Mouse (Mus musculus) forebrain, postnatal 0 days (tissue): ENCODE results near the gene Fga. TPM values are rescaled to one million over a fixed set of nuclear protein-coding genes. Genes with fewer than 3 reads are reported as not detected.
A peak's percentile ranks its signal among the peaks of the same experiment; 100 is the strongest.

Source experiments
- ATAC-seq: fragments of 200-750 bp; cut with Nextera tagmentation; 2 replicates; pipeline ENCODE4 v1.8.0; 2017; ENCODE audit warnings: mild to moderate bottlenecking, moderate library complexity
- DNase-seq: peaks from one replicate; pipeline ENCODE4 v3.0.0-alpha.2; 2015
- H3K27ac ChIP-seq: fragments of 300-500 bp; sonication (generic); 2 replicates; pipeline ENCODE4 v1.5.1; 2014; ENCODE audit warnings: low read depth, mild to moderate bottlenecking, antibody characterized with exemption, low read length, moderate library complexity, mixed read lengths
- H3K27me3 ChIP-seq: fragments of 300-500 bp; sonication (generic); 2 replicates; pipeline ENCODE4 v1.6.1; 2014; ENCODE audit warnings: mild to moderate bottlenecking, low read length, mixed read lengths; ENCODE audit not compliant: insufficient read depth
- H3K36me3 ChIP-seq: fragments of 300-500 bp; sonication (generic); 2 replicates; pipeline ENCODE4 v1.6.1; 2014; ENCODE audit warnings: mild to moderate bottlenecking, moderate library complexity; ENCODE audit not compliant: insufficient read depth
- H3K4me1 ChIP-seq: fragments of 300-500 bp; sonication (generic); 2 replicates; pipeline ENCODE4 v1.6.1; 2014; ENCODE audit warnings: antibody characterized with exemption; ENCODE audit not compliant: insufficient read depth
- H3K4me2 ChIP-seq: fragments of 300-500 bp; sonication (generic); 2 replicates; pipeline ENCODE4 v1.6.1; 2014; ENCODE audit warnings: low read depth, mild to moderate bottlenecking, moderate library complexity
- H3K4me3 ChIP-seq: fragments of 300-500 bp; sonication (generic); 2 replicates; pipeline ENCODE4 v1.5.1; 2014; ENCODE audit warnings: low read depth, low read length, mixed read lengths
- H3K9ac ChIP-seq: fragments of 300-500 bp; sonication (generic); 2 replicates; pipeline ENCODE4 v1.6.1; 2014; ENCODE audit warnings: mild to moderate bottlenecking
- H3K9me3 ChIP-seq: fragments of 300-500 bp; sonication (generic); 2 replicates; pipeline ENCODE4 v1.6.1; 2016; ENCODE audit warnings: low read length
- CTCF ChIP-seq: sonication (generic); IDR thresholded peaks from 2 replicates; pipeline ENCODE4 v1.5.1; 2016; ENCODE audit warnings: antibody characterized with exemption, control low read depth, low read depth
- WGBS: fragments of 180-500 bp; shearing (Covaris S2); extraction: QIAGEN DNeasy Blood & Tissue Kit; methylation state at CpG from one replicate; pipeline ENCODE4 v1.1.7; 2014; 5-methylcytosine and 5-hydroxymethylcytosine counted together
- polyA plus RNA-seq: library from polyadenylated mRNA; unstranded; fragments of >200 nt; fragmentation: Nextera tagmentation; extraction: Ambion mirVana; gene quantifications from 2 replicates; pipeline ENCODE4 v1.2.1, GENCODE M21; 2015
- total RNA-seq: library from RNA; depleted of rRNA; stranded (reverse); fragments of >200 nt; gene quantifications from 2 replicates; pipeline ENCODE4 v1.2.3, GENCODE M21; 2014

The Fga gene
- total and polyA plus RNA-seq, 2 experiments from 2014 or later = 0.10 TPM; not detected in 1

- ATAC-seq (no peak), DNase-seq (no peak)
- Histone ChIP-seq H3K4me2 (no peak overlapping the region), H3K9me3 (no peaks in the 10 kb centered on the region), H3K27me3 (no peaks in the 10 kb centered on the region), H3K36me3 (no peaks in the 10 kb centered on the region), H3K9ac (no peak overlapping the region), H3K4me1 (no peaks in the 10 kb centered on the region), H3K4me3 (no peak overlapping the region), H3K27ac (no peak overlapping the region)
- no peak for TF ChIP-seq CTCF
- 90% methylated on average over 5 of the region's 5 CpGs for WGBS
These were observed 16.6 kb downstream of the Fga start for GRCm38 (mm10) chr3:83042451-83042850.

DNA sequence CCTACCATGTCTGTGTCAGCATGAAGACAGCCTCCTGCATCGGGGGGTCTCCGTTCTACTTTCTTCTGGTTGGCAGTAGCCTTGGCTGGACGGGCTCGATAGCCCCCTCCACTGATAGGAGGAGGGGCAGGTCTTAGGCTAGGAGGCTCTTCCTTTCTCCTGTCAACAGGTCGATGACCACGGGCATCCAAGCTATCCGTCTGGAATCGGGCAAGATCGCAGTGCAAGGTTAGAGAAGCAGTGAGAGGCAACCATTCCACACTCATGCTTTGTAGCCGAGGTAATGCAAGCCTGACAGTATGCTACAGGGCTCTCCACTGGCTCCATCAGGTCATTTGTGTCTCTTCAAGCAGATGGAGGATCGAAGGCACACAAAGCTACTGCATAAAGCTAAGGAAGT, 20.8 kb downstream of the Fga start:
- WGBS = 88% methylated on average over 11 of the region's 11 CpGs
- no peak for DNase-seq
- no peak for TF ChIP-seq CTCF
- no peak for ATAC-seq
- no peak overlapping the region for H3K4me2 ChIP-seq
- H3K4me3 ChIP-seq = no peak overlapping the region
- H3K9ac ChIP-seq = no peak overlapping the region
- no peaks in the 10 kb centered on the region for H3K36me3 ChIP-seq
- no peaks in the 10 kb centered on the region for H3K4me1 ChIP-seq
- no peaks in the 10 kb centered on the region for H3K27me3 ChIP-seq
- no peaks in the 10 kb centered on the region for H3K9me3 ChIP-seq
- no peak overlapping the region for H3K27ac ChIP-seq

DNA sequence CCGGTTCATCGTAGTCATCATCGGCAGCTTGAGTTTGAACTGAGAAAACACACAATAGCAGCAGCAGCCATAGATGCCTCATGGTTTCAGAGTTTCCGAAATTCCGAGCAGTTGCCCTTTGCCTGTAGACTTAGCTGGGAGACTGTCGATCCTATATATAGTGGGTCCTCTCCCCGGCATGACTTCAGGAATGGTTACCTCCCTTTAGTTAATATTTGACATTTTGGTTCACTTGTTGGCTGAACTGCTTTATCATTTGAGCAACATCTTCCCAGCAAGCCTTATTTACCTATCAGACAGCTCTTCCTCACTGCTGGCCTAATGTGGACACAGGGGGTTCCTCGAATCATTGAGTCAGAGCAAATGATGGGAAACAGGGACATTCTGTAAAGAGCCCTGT, 23.8 kb downstream of the Fga start, which contains the start of gene Fgb:
Fgb (minus strand) TSS at position 184 of the 400 bp plus-strand sequence.
- 92% methylated on average over 8 of the region's 8 CpGs for WGBS
- Histone ChIP-seq H3K27me3 (no peaks in the 10 kb centered on the region), H3K4me3 (no peak within 1 kb of the TSS), H3K4me1 (no peaks in the 10 kb centered on the region), H3K9me3 (no peaks in the 10 kb centered on the region), H3K36me3 (no peaks in the 10 kb centered on the region), H3K27ac (no peak within 1 kb of the TSS), H3K4me2 (no peak within 1 kb of the TSS), H3K9ac (no peak within 1 kb of the TSS)
- no peak for DNase-seq
- ATAC-seq = no peak
- TF ChIP-seq CTCF = no peak

DNA sequence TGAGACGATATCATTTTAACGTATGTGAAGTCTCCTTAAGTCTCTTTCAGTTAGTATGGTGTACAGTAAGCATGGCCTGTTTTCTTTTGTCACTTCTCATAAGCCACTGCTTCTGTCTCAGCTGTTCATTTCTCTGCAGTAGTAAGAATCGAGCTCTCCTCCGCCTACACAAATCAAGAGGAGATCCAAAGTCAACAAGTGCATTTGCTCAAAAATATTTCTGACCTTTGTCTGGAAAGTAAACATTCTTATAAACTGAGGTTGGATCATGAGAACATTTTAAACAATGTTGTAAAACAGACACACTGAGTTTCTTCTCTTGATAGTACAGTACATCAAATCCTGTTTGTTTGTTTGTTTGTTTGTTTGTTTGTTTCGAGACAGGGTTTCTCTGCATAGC, 24.8 kb downstream of the Fga start:
- H3K4me2 ChIP-seq = no peak overlapping the region
- H3K27ac ChIP-seq = no peak overlapping the region
- H3K36me3 ChIP-seq = no peaks in the 10 kb centered on the region
- DNase-seq (no peak), ATAC-seq (no peak)
- no peak overlapping the region for H3K4me3 ChIP-seq
- H3K9me3 ChIP-seq = no peaks in the 10 kb centered on the region
- TF ChIP-seq CTCF = no peak
- H3K4me1 ChIP-seq = no peaks in the 10 kb centered on the region
- 83% methylated on average over 5 of the region's 5 CpGs for WGBS
- H3K27me3 ChIP-seq = no peaks in the 10 kb centered on the region
- no peak overlapping the region for H3K9ac ChIP-seq

GRCm38 (mm10) chr3:83052102-83052501, 26.2 kb downstream of the Fga start:
- no peak overlapping the region for H3K4me3 ChIP-seq
- TF ChIP-seq CTCF = no peak
- H3K27me3 ChIP-seq = no peaks in the 10 kb centered on the region
- H3K4me2 ChIP-seq = no peak overlapping the region
- DNase-seq (no peak), ATAC-seq (no peak)
- no peak overlapping the region for H3K27ac ChIP-seq
- H3K36me3 ChIP-seq = 0 out of 2 replicates have a peak, but pooled peaks cover under 1% of the 10 kb centered on the region
- no peaks in the 10 kb centered on the region for H3K9me3 ChIP-seq
- WGBS = 89% methylated on average over 5 of the region's 5 CpGs
- H3K4me1 ChIP-seq = peaks cover 8% of the 10 kb centered on the region
- H3K9ac ChIP-seq = no peak overlapping the region

DNA sequence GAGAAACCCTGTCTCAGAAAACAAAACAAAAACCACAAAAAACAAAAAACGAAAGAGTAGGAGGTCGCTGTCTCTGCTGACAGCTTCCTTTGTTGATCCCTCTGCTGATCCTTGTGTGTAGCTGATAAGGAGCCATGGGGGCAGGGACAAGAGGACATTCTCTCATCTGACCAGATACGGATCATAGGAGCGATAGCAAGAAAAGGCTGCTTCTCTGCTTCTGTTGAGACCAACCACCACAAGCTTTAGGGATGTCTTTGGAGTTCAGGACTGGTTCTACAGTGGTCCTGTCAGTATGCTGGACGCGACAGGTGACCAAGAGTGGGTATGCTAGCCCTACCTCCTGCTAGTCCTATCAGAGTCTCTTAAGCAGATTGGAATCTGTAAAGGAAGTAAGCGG, 27.2 kb downstream of the Fga start:
- TF ChIP-seq CTCF = no peak
- no peak overlapping the region for H3K4me2 ChIP-seq
- DNase-seq (no peak), ATAC-seq (no peak)
- 91% methylated on average over 7 of the region's 7 CpGs for WGBS
- H3K4me3 ChIP-seq = no peak overlapping the region
- H3K27me3 ChIP-seq = no peaks in the 10 kb centered on the region
- H3K9me3 ChIP-seq = no peaks in the 10 kb centered on the region
- H3K27ac ChIP-seq = no peak overlapping the region
- H3K9ac ChIP-seq = no peak overlapping the region
- peaks cover 8% of the 10 kb centered on the region for H3K4me1 ChIP-seq
- H3K36me3 ChIP-seq = peaks cover 3% of the 10 kb centered on the region; the same call in 1 of the 2 replicates

DNA sequence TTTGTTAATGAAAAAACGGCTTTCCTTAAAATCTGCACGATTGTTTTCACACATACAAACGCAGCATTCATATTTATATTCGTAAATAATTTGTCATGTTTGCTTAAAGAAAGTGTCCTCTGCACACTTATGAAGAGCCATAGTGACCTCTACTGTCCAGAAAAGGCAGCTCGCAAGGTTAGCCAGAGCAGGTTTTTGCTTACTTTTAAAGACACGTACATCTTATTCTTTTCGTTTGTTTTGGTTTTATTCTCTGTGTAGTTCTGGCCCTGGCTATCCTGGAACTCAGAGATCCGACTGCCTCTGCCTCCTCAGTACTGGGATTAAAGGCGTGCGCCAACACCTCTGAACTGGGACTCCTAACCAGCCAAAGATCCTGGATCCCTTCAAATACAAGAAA, 27.9 kb downstream of the Fga start:
- peak; percentile 76 for TF ChIP-seq CTCF
- ATAC-seq = no peak
- WGBS = 33% methylated on average over 10 of the region's 10 CpGs

More for the DNA sequence above, 27.9 kb downstream of the Fga start:
- Histone ChIP-seq H3K4me2 (no peak overlapping the region), H3K4me3 (no peak overlapping the region), H3K27ac (no peak overlapping the region), H3K27me3 (no peaks in the 10 kb centered on the region), H3K9me3 (no peaks in the 10 kb centered on the region), H3K36me3 (peaks cover 8% of the 10 kb centered on the region), H3K9ac (no peak overlapping the region), H3K4me1 (peaks cover 8% of the 10 kb centered on the region)
- DNase-seq = peak; percentile 78
